Mouse (Mus musculus) ES-Bruce4 (cell line): ENCODE measurements around the gene Dtx1. TPM values are rescaled to one million over a fixed set of nuclear protein-coding genes. Genes with fewer than 3 reads are reported as not detected.

Source experiments
- H3K27ac ChIP-seq: 2 replicates; pipeline ENCODE4 v1.5.1; 2012; ENCODE audit warnings: low read length, inconsistent platforms; ENCODE audit not compliant: insufficient read depth
- H3K27me3 ChIP-seq: 2 replicates; pipeline ENCODE4 v1.6.1; 2012; ENCODE audit warnings: mild to moderate bottlenecking, low read length, inconsistent platforms; ENCODE audit not compliant: control insufficient read depth, poor library complexity, insufficient read depth, severe bottlenecking
- H3K36me3 ChIP-seq: 2 replicates; pipeline ENCODE4 v1.6.1; 2012; ENCODE audit warnings: inconsistent platforms, mild to moderate bottlenecking, low read length, moderate library complexity; ENCODE audit not compliant: control insufficient read depth, poor library complexity, insufficient read depth, severe bottlenecking
- H3K4me1 ChIP-seq: one replicate; pipeline ENCODE4 v1.8.1; 2011; ENCODE audit warnings: low read length; ENCODE audit not compliant: control insufficient read depth, insufficient read depth
- H3K4me3 ChIP-seq: 2 replicates; pipeline ENCODE4 v1.5.1; 2011; ENCODE audit warnings: low read depth, mild to moderate bottlenecking, low read length
- H3K9ac ChIP-seq: 2 replicates; pipeline ENCODE4 v1.6.1; 2012; ENCODE audit warnings: low read depth, mild to moderate bottlenecking, inconsistent platforms; ENCODE audit not compliant: poor library complexity, severe bottlenecking
- H3K9me3 ChIP-seq: replicated peaks from 2 replicates; pipeline ENCODE4 v1.6.1; 2012; ENCODE audit warnings: mild to moderate bottlenecking, low read length, inconsistent platforms; ENCODE audit not compliant: control insufficient read depth, poor library complexity, insufficient read depth, severe bottlenecking
- CTCF ChIP-seq: IDR thresholded peaks from one replicate; pipeline ENCODE4 v1.8.1; 2011; ENCODE audit warnings: low read depth, low read length
- EP300 ChIP-seq: IDR thresholded peaks from 2 replicates; pipeline ENCODE4 v1.6.1; 2011; ENCODE audit warnings: low read depth, low read length; ENCODE audit not compliant: insufficient read depth
- POLR2A ChIP-seq: IDR thresholded peaks from one replicate; pipeline ENCODE4 v1.8.1; 2011; ENCODE audit warnings: low read length; ENCODE audit not compliant: insufficient read depth
- polyA plus RNA-seq: library from polyadenylated mRNA; stranded (reverse); fragments of >200 nt; gene quantifications from 2 replicates; pipeline ENCODE4 v1.2.4, GENCODE M21; 2011; ENCODE audit warnings: low read depth; ENCODE audit not compliant: missing spikeins, insufficient read depth, insufficient read length

The Dtx1 gene
- polyA plus RNA-seq, 1 experiment, result 19.1 TPM

- no peak for TF ChIP-seq EP300
- no peaks in the 10 kb centered on the region for H3K4me1 ChIP-seq
Measured at GRCm38 (mm10) chr5:120670132-120670531, 41.6 kb downstream of the Dtx1 start.

DNA sequence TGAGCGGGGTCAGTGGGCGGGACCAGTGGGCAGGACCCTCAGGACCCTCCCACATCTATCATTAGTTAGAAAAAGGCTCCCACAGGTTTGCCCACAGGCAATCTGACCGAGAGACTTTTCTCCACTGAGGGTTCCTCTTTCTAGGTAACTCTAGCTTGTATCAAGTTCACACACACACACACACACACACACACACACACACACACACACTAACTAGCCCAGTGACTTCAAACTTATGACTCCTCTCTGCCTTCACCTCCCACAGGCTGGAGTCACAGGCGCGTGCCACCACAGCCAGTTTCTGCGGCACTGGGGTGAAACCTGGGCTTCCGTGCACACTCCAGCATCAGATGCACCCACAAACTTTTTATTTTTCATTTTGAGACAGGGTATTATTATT, 43.0 kb downstream of the Dtx1 start:
- no peak overlapping the region for H3K4me3 ChIP-seq
- H3K36me3 ChIP-seq, result no peaks in the 10 kb centered on the region
- H3K27ac ChIP-seq, result no peak overlapping the region
- H3K4me1 ChIP-seq, result no peaks in the 10 kb centered on the region
- no peaks in the 10 kb centered on the region for H3K27me3 ChIP-seq
- no peak overlapping the region for H3K9ac ChIP-seq
- TF ChIP-seq POLR2A (no peak), CTCF (no peak), EP300 (no peak)
- H3K9me3 ChIP-seq, result no peaks in the 10 kb centered on the region

More at GRCm38 (mm10) chr5:120670132-120670531, 41.6 kb downstream of the Dtx1 start:
- Histone ChIP-seq H3K27ac (no peak overlapping the region), H3K9me3 (no peaks in the 10 kb centered on the region), H3K27me3 (no peaks in the 10 kb centered on the region), H3K9ac (no peak overlapping the region), H3K36me3 (no peaks in the 10 kb centered on the region), H3K4me3 (no peak overlapping the region)

DNA sequence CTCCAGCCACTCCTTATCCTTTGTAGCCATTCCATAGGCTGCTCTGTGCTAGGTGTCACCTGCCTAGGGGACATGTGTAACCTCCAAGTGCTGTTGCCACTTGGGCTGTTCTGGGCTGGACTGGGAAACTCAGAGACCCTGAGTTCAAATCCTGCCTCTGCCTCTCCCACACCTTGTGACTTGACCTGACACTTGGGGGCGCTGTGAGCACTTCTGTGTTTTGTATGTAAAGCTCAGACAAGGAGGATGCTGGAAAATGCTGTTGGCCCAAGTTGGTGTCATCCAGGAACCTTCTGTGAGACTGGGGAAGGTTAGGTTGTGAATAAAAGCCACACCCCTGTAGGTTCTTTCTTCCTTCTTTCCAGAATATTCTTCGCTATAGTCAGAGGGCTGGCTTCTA, 46.8 kb downstream of the Dtx1 start:
- H3K36me3 ChIP-seq, result no peaks in the 10 kb centered on the region
- H3K27me3 ChIP-seq, result no peaks in the 10 kb centered on the region
- no peaks in the 10 kb centered on the region for H3K9me3 ChIP-seq
- H3K9ac ChIP-seq, result no peak overlapping the region
- H3K4me1 ChIP-seq, result no peaks in the 10 kb centered on the region
- TF ChIP-seq CTCF (peak; percentile 37), POLR2A (no peak), EP300 (no peak)
- H3K4me3 ChIP-seq, result no peak overlapping the region
- no peak overlapping the region for H3K27ac ChIP-seq

DNA sequence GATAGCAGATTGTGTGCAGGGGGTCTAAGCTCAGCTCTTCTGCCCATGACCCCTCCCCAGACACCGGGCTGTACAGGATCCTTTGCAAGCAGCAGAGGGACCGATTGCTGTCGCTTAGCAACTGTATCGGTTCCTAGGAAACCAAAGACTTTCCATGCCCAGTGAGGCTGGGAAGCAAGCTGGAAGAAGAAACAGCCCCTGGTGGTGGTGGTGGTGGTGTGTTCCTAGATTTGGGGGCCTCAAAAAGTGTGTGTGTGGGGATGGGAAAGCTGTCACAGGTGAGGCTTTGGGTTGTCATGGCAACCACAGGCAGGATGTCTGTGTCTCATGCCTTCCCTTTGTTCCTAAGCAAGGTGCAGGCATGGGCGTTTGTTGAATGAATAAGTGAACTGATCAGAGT, 50.9 kb downstream of the Dtx1 start:
- Histone ChIP-seq H3K27ac (no peak overlapping the region), H3K9ac (no peak overlapping the region), H3K4me3 (no peak overlapping the region), H3K9me3 (no peaks in the 10 kb centered on the region), H3K27me3 (no peaks in the 10 kb centered on the region), H3K4me1 (no peaks in the 10 kb centered on the region), H3K36me3 (no peaks in the 10 kb centered on the region)
- TF ChIP-seq EP300, result no peak

DNA sequence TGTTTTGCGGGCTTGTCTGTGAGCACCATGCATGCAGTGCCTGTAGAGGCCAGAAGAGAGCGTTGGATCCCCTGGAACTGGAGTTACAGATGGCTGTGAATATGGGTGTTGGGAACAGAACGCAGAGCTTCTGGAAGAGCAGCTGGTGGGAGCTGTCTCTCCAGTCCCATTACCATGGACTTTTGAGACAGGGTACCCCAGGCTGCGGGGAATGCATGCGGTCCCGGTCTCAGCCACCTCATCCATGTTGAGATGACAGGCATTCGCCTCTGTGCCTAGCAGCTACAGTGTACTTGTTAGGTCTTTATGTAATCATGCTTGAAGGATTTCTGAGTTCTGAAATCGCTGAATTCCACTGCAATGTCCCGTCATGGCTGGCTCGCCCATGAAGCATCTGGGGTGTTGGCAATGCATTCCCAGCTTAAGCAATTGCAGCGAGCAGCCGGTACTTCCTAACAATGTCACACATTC, 55.4 kb downstream of the Dtx1 start:
- Histone ChIP-seq H3K4me1 (peaks cover 4% of the 10 kb centered on the region), H3K27me3 (no peaks in the 10 kb centered on the region), H3K27ac (no peak overlapping the region), H3K9me3 (no peaks in the 10 kb centered on the region), H3K4me3 (no peak overlapping the region), H3K9ac (no peak overlapping the region), H3K36me3 (no peaks in the 10 kb centered on the region)
- TF ChIP-seq POLR2A (no peak), CTCF (peak; percentile 32)

GRCm38 (mm10) chr5:120653873-120654272, 57.9 kb downstream of the Dtx1 start:
- TF ChIP-seq EP300, result no peak
- TF ChIP-seq POLR2A, result no peak
- no peak for TF ChIP-seq CTCF
- Histone ChIP-seq H3K9me3 (no peaks in the 10 kb centered on the region), H3K4me3 (no peak overlapping the region), H3K9ac (no peak overlapping the region), H3K27ac (no peak overlapping the region), H3K27me3 (no peaks in the 10 kb centered on the region), H3K4me1 (peaks cover 4% of the 10 kb centered on the region), H3K36me3 (no peaks in the 10 kb centered on the region)
